Mouse (Mus musculus): ENCODE data around the gene Il4i1.

Il4i1 gene

GRCm38 (mm10) chr7:44849416-44850111 is 33.4 kb downstream of the Il4i1 start:
- DNase-seq (ENCODE audit: low spot score): peak; percentile 82

- DNase-seq (ENCODE audit: low spot score): peak; percentile 68
Measured at GRCm38 (mm10) chr7:44850146-44850545, 34.0 kb downstream of the Il4i1 start.

- DNase-seq (ENCODE audit: low spot score): no peak
Measured at GRCm38 (mm10) chr7:44850789-44851624, 34.8 kb downstream of the Il4i1 start.

GRCm38 (mm10) chr7:44851625-44852234 is 35.5 kb downstream of the Il4i1 start:
- no peak for DNase-seq (ENCODE audit: low spot score)

GRCm38 (mm10) chr7:44852259-44853027 is 36.3 kb downstream of the Il4i1 start:
- no peak for DNase-seq (ENCODE audit: low spot score)

GRCm38 (mm10) chr7:44853065-44853464 is 36.9 kb downstream of the Il4i1 start:
- DNase-seq (ENCODE audit: low spot score): no peak

GRCm38 (mm10) chr7:44853596-44854355 is 37.6 kb downstream of the Il4i1 start:
- DNase-seq (ENCODE audit: low spot score): no peak

- peak; percentile 72 for DNase-seq (ENCODE audit: low spot score)
Measured at GRCm38 (mm10) chr7:44854356-44855031, 38.3 kb downstream of the Il4i1 start.

GRCm38 (mm10) chr7:44855036-44855435 is 38.8 kb downstream of the Il4i1 start:
- no peak for DNase-seq (ENCODE audit: low spot score)

- no peak for DNase-seq (ENCODE audit: low spot score)
Measured at GRCm38 (mm10) chr7:44856265-44856916, 40.2 kb downstream of the Il4i1 start.

GRCm38 (mm10) chr7:44857042-44857552 is 40.9 kb downstream of the Il4i1 start, which contains the start of gene Pnkp:
TSS of gene Pnkp (plus strand) at chr7:44857139.
- DNase-seq (ENCODE audit: low spot score): peak; percentile 77

GRCm38 (mm10) chr7:44857905-44858304 is 41.7 kb downstream of the Il4i1 start:
- DNase-seq (ENCODE audit: low spot score): no peak

- no peak for DNase-seq (ENCODE audit: low spot score)
Measured at GRCm38 (mm10) chr7:44859896-44860295, 43.7 kb downstream of the Il4i1 start.

GRCm38 (mm10) chr7:44860576-44861428 is 44.6 kb downstream of the Il4i1 start:
- peak; percentile 76 for DNase-seq (ENCODE audit: low spot score)

- DNase-seq (ENCODE audit: low spot score): no peak
Measured at GRCm38 (mm10) chr7:44861429-44861816, 45.2 kb downstream of the Il4i1 start.

GRCm38 (mm10) chr7:44862434-44862833 is 46.2 kb downstream of the Il4i1 start:
- DNase-seq (ENCODE audit: low spot score): no peak

GRCm38 (mm10) chr7:44863210-44863609 is 47.0 kb downstream of the Il4i1 start:
- no peak for DNase-seq (ENCODE audit: low spot score)

GRCm38 (mm10) chr7:44863982-44864494 is 47.9 kb downstream of the Il4i1 start:
- DNase-seq (ENCODE audit: low spot score): no peak
